Mouse (Mus musculus): Measurements from ENCODE around the gene Olfr521.

Olfr521 gene

DNA sequence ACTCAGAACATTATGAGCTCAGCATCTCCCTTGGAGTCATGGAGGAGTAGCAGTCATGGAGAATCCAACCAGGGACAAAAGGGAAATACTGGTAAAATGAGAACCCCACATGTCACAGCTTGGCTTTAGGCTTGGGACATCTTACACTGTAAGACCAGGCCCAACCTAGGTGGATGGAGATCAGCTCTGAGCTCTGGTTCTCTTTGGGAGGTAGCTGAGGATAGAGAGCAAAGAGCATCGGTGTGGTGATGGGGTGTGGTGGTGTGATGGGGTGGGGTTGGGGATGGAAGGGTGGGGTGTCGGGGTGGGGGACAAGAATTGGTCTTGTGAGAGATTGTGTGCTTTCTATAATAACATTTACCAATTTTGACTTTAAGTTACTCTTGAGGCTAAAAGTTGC is 47.5 kb downstream of the Olfr521 start:
- DNase-seq, result no peak

DNA sequence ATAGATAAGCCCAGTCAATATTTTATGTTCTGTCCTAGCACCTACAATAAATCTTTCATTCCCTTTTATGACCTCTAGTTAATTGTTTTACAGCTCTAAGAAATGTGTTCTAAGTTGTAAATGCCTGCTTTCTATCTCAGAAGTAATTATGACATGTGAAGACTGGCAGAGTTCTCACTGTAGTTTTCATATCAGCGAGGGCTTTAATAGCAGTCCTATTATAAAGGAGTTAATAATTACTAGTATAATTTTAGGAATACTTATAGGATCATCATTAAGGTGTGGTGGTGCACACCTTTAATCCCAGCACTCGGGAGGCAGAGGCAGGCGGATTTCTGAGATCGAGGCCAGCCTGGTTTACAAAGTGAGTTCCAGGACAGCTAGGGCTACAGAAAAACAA is 48.4 kb downstream of the Olfr521 start:
- DNase-seq, result no peak

DNA sequence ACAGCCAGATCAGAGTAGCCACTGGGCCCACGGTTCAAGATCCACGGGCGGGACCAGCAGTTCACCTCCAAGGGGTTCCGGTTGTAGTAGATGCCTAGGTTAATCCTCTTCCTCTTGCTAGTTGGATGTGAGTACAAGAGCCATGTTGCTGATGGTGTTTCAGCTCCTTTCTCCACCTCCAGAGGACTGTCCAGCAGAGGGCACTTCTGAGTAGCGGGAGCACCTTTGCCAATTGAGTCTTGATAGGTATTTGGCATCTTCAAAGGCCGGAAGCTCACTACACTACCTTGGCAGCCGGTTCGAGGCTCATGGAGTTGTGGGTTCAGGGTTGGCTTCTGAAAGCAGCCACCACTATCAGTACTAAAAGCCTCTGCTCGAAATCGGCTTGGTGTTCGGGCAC is 50.1 kb downstream of the Olfr521 start:
- DNase-seq, result peak; percentile 61

DNA sequence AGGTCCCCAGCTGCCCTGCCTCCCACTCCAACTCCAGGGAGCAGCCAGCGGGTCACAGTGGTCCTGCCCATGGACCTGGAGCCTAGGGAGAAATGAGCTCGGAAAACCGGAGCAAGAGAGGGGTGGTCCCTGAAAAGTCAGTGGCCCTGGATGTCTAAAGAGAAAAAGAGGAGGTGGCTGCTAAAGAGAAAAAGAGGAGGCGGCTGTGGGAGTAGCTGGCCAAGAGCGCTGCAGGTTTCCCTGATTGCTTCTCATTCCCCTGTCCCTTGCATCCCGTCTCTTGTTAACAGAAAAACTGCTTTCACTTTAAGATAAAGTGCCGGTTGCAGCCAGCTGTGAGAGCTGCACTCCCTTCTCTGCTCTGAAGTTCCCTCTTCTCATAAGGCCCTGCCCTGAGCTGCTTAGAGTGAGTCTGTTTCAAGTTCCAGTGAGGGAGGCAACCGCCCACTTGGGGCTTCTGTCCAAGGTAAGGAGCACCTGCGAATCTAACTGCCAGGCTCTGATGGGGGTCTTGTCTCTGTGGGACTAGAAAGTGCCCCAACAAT is 54.9 kb downstream of the Olfr521 start:
- DNase-seq, result peak; percentile 33

Data from kidney, postnatal 10 days (tissue).